Mouse (Mus musculus) large intestine, adult 2 months (tissue): ENCODE data around the gene Eif4h. TPM values are rescaled to one million over a fixed set of nuclear protein-coding genes. Genes with fewer than 3 reads are reported as not detected.
"Not testable (repeated sequence)": the region's sequence is repeated elsewhere in the genome, so short reads cannot be mapped to it uniquely, and the experiment has no call there.

Experiments
- DNase-seq: peaks from one replicate; pipeline ENCODE4 v3.0.0-alpha.2; 2012; ENCODE audit warnings: low read depth, low spot score
- WGBS: fragments of 180-500 bp; shearing (Covaris S2); methylation state at CpG from one replicate; pipeline ENCODE4 v1.1.7; 2018; 5-methylcytosine and 5-hydroxymethylcytosine counted together
- polyA plus RNA-seq: library from polyadenylated mRNA; depleted of rRNA; stranded (reverse); fragments of >200 nt; gene quantifications from 2 replicates; pipeline ENCODE4 v1.2.3, GENCODE M21; 2012

Gene Eif4h
- polyA plus RNA-seq, 1 experiment, result 246 TPM

- no peak for DNase-seq
- WGBS, result 7% methylated on average over 7 of the region's 7 CpGs
These were observed 12.7 kb upstream of the Eif4h start for GRCm38 (mm10) chr5:134652015-134652414.

GRCm38 (mm10) chr5:134650926-134651325 lies 11.6 kb upstream of the Eif4h start:
- WGBS, result 57% methylated on average over 5 of the region's 5 CpGs
- no peak for DNase-seq

- 68% methylated on average over 4 of the region's 4 CpGs for WGBS
- DNase-seq, result not testable (repeated sequence)
These were observed 9.7 kb upstream of the Eif4h start for GRCm38 (mm10) chr5:134648976-134649375.

- 49% methylated on average over 2 of the region's 2 CpGs for WGBS
- DNase-seq, result no peak
These were observed 8.1 kb upstream of the Eif4h start for GRCm38 (mm10) chr5:134647394-134647793.

- DNase-seq, result no peak
- 76% methylated on average over 4 of the region's 4 CpGs for WGBS
These were observed 7.2 kb upstream of the Eif4h start for GRCm38 (mm10) chr5:134646461-134646860.

GRCm38 (mm10) chr5:134644643-134645118 lies 5.4 kb upstream of the Eif4h start:
- WGBS, result 20% methylated on average over 8 of the region's 8 CpGs
- DNase-seq, result no peak

GRCm38 (mm10) chr5:134644121-134644520 lies 4.8 kb upstream of the Eif4h start:
- WGBS, result 94% methylated on average over 1 of the region's 1 CpGs
- no peak for DNase-seq

GRCm38 (mm10) chr5:134640371-134640770 lies 1.1 kb upstream of the Eif4h start:
- DNase-seq, result no peak
- WGBS, result 93% methylated on average over 3 of the region's 3 CpGs

- no peak for DNase-seq
- WGBS, result under 1% methylated on average over 79 of the region's 85 CpGs
These were observed 625 bp downstream of the Eif4h start for GRCm38 (mm10) chr5:134638461-134639268.

GRCm38 (mm10) chr5:134637820-134638367 lies 1.4 kb downstream of the Eif4h start:
- WGBS, result 2% methylated on average over 5 of the region's 5 CpGs
- no peak for DNase-seq

- 40% methylated on average over 2 of the region's 2 CpGs for WGBS
- no peak for DNase-seq
These were observed 6.4 kb downstream of the Eif4h start for GRCm38 (mm10) chr5:134632841-134633240.

GRCm38 (mm10) chr5:134630835-134631234 lies 8.5 kb downstream of the Eif4h start:
- DNase-seq, result no peak

- WGBS, result 33% methylated on average over 4 of the region's 4 CpGs
- DNase-seq, result no peak
These were observed 9.8 kb downstream of the Eif4h start for GRCm38 (mm10) chr5:134629508-134629907.

GRCm38 (mm10) chr5:134622069-134622468 lies 17.2 kb downstream of the Eif4h start:
- 74% methylated on average over 2 of the region's 2 CpGs for WGBS
- DNase-seq, result no peak

- DNase-seq, result no peak
- 85% methylated on average over 16 of the region's 16 CpGs for WGBS
These were observed 18.1 kb downstream of the Eif4h start for GRCm38 (mm10) chr5:134621099-134621640.

GRCm38 (mm10) chr5:134620457-134620856 lies 18.8 kb downstream of the Eif4h start:
- DNase-seq, result no peak
- 91% methylated on average over 9 of the region's 9 CpGs for WGBS

- DNase-seq, result no peak
- 39% methylated on average over 3 of the region's 3 CpGs for WGBS
These were observed 22.2 kb downstream of the Eif4h start for GRCm38 (mm10) chr5:134617071-134617470.

- DNase-seq, result no peak
- WGBS, result 64% methylated on average over 4 of the region's 4 CpGs
These were observed 23.5 kb downstream of the Eif4h start for GRCm38 (mm10) chr5:134615780-134616179.

- 82% methylated on average over 8 of the region's 8 CpGs for WGBS
- DNase-seq, result no peak
These were observed 23.9 kb downstream of the Eif4h start for GRCm38 (mm10) chr5:134615380-134615779.

GRCm38 (mm10) chr5:134614802-134615201 lies 24.5 kb downstream of the Eif4h start, which contains the start of gene Lat2:
Gene Lat2 (minus strand): TSS chr5:134615025.
- DNase-seq, result no peak
- 66% methylated on average over 7 of the region's 7 CpGs for WGBS

- WGBS, result 83% methylated on average over 8 of the region's 8 CpGs
- DNase-seq, result no peak
These were observed 25.0 kb downstream of the Eif4h start for GRCm38 (mm10) chr5:134614296-134614695.
